Mouse (Mus musculus): Measurements from ENCODE around the gene Fmn2.

Gene Fmn2

GRCm38 (mm10) chr1:174659459-174660223 is 158.0 kb downstream of the Fmn2 start:
- no peak for DNase-seq (ENCODE audit: low spot score)

GRCm38 (mm10) chr1:174665116-174665515 is 163.5 kb downstream of the Fmn2 start:
- no peak for DNase-seq (ENCODE audit: low spot score)

DNA sequence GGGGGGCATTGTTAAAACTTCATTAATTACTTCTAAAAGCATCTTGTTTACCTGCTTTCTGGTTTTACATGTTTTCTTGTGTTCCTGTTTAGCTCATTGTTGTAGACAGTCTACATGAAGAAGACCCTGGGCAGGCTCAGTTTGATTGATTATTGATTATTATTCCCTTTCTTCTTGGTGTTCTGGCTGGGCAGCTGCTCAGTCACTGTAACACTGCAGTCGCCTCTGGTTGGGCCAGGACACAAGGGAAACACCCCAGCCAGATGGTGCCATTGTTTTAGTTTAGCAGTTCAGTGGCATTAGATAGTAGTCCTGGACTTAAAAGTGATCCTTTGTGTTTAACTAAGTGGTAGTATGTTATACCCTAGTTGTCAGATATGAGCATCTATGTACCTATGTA is 167.5 kb downstream of the Fmn2 start:
- DNase-seq (ENCODE audit: low spot score): no peak

GRCm38 (mm10) chr1:174670846-174671245 is 169.2 kb downstream of the Fmn2 start:
- DNase-seq (ENCODE audit: low spot score): no peak

DNA sequence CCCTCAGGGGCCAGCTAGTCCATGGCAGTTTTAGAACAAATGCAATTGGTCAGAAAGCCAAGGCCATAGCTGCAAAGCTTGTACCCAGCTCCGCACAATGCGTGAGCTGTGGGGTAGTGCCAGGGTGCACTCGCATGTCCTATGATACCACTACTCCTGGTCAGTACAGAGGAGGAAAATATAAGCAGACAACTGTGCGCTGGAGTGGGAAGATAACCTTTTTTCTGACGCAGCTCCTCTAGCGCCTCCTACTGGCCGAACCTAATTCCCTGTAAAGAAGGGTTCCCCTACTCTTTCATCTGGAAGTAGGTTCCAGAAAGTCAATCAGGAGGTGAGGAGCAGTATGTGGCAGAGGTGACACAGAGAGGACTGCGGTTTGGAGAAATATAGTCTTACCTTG is 173.0 kb downstream of the Fmn2 start:
- no peak for DNase-seq (ENCODE audit: low spot score)

DNA sequence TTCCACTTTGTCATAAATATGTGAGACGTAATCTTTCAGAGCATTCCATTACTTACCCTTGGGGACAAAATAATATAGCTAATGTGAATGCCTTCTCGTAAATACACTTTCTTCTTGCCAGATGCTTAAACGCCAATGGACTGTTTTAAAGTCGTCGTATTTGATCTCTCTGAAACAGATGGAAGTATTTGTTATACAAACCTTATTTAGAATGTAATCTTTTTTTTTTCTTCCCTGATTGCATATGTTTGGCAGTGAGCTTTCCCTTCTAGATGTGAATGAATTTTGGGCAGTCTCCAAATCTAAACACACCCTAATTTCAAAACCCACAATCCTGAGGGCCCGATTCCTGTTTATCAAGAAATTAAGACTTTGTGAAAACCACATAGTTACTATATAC is 173.7 kb downstream of the Fmn2 start:
- no peak for DNase-seq (ENCODE audit: low spot score)

GRCm38 (mm10) chr1:174676187-174676586 is 174.6 kb downstream of the Fmn2 start:
- DNase-seq (ENCODE audit: low spot score): no peak

DNA sequence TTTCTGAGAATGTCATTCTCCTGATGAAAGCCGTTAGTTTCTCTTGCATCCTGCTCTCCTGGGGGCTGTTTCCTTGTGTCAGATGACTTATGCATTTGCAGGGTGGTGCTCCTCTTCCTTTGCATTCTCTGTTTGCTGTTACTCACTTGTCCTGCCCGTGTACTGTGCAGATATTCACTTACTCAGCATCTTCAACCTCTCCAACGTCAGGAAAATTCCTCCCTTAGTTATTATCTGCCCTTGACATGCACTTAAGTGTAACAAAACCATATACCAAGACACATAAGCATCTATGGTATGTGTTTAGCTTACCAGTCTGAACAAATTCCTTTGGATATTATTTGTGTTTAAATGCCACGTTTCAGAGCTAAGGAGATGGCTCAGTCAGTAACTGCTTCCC is 175.6 kb downstream of the Fmn2 start:
- no peak for DNase-seq (ENCODE audit: low spot score)

DNA sequence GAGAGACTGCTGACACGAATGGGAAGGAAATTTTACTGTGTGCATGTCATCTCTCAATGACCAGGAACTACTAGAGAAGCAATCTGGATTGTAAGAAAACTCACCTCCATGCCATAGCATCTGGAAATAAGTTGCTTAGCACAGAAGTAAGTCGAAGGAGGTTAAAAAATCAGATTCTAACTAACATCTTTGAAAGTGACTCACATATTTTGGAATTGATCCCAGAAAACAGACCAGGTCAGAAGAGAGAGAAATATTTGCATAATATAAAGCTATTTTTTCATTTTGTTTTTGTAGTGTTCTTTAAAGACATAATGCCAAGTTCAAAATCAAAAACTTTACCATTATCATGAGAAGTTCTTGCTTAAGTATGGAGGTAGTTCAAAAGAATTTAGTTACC is 187.7 kb downstream of the Fmn2 start:
- no peak for DNase-seq (ENCODE audit: low spot score)

- no peak for DNase-seq (ENCODE audit: low spot score)
Observed at GRCm38 (mm10) chr1:174700871-174701270, 199.2 kb downstream of the Fmn2 start.

GRCm38 (mm10) chr1:174701835-174702234 is 200.2 kb downstream of the Fmn2 start:
- no peak for DNase-seq (ENCODE audit: low spot score)

- DNase-seq (ENCODE audit: low spot score): no peak
Observed at GRCm38 (mm10) chr1:174703909-174704308, 202.3 kb downstream of the Fmn2 start.

DNA sequence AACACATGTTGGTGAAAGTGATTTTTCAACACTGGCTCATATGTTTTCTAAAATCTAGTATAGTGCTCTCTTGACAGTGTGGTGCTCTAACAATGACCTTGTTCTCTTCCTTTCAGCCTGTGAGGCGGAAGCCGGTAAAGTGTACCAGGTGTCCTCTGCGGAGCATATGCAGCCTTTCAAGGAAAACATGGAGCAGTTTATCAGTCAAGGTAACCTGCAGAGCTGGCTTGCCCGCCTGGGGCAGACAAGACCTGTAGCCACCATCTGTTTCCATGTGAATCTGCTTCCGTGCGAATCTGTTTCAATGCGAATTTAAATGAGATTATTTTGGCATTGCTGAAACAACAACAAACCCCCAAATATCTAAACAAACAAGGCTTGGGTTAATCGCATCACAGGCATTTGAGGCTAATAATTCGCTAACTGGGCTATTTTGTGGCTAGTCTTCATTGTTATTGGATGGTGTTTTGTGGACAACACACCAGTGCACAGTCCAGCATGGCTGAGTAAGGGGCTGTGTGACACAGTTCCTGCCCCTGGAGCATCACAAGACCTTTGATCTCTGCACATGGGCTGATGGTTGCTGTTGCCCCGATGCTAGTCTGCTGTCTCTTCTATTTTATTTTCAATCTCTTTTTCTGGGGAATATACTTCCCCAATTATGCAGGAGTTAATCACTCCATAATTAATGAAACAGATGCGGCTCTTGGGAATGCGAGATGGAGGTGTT is 218.3 kb downstream of the Fmn2 start:
- no peak for DNase-seq (ENCODE audit: low spot score)

DNA sequence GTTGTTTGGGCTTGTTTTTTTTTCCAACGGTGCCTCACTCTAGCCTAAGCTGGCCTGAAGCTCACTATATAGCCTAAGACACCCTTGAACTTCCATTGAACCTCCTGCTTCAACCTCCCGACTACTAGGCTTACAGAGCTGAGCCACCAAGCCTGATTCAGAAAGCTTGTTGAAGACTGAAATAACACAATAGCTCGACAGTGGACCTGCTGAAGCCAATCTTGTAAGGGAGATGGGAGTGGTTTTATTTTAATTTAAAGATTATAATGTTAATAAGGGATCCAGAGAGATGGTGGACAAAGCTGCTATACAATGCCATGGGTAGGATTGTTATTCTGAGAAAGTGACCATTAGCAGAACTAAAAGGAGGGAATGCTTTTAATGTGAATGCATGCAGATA is 227.1 kb downstream of the Fmn2 start:
- DNase-seq (ENCODE audit: low spot score): no peak

DNA sequence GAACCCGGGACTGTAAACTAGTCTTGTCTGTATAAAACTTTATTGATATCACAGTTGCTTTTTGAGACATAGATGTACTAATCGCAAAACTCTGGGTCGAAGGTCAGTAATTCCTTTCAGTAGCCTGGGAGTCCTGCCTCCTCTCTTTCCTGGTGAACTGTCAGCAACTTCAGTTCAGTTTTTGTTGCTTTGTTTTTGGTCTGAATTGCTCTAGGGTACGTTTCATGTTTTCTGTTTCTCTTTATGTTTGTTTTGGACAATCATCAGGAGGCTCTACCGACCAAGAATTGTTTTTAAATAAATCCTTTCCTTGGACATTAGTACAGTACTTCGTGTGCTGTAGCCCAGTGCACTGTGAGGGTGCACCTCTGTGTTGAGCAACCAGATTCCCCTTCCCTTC is 231.1 kb downstream of the Fmn2 start:
- no peak for DNase-seq (ENCODE audit: low spot score)

GRCm38 (mm10) chr1:174738958-174739357 is 237.3 kb downstream of the Fmn2 start:
- DNase-seq (ENCODE audit: low spot score): no peak

- no peak for DNase-seq (ENCODE audit: low spot score)
Observed at GRCm38 (mm10) chr1:174742667-174743066, 241.0 kb downstream of the Fmn2 start.

DNA sequence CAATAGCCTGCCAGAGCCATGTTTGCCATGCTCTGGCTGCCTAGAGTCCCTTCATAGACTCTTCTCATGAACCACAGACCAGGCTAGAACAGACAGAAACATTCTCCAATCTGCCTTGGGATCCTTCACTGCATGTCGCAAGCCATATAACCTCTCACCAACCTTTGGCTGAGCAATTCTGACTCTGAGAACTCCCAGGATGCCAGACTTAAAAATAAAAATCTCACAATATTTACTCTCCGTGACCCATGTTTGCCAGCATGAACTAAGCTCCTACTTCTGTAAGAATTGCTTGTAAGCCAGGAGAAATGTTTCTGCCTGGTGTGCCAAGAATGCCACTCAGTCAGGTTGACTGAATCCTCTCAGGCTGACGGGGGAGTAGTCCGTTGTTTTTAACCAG is 246.9 kb downstream of the Fmn2 start:
- no peak for DNase-seq (ENCODE audit: low spot score)

GRCm38 (mm10) chr1:174750893-174751461 is 249.4 kb downstream of the Fmn2 start:
- no peak for DNase-seq (ENCODE audit: low spot score)

DNA sequence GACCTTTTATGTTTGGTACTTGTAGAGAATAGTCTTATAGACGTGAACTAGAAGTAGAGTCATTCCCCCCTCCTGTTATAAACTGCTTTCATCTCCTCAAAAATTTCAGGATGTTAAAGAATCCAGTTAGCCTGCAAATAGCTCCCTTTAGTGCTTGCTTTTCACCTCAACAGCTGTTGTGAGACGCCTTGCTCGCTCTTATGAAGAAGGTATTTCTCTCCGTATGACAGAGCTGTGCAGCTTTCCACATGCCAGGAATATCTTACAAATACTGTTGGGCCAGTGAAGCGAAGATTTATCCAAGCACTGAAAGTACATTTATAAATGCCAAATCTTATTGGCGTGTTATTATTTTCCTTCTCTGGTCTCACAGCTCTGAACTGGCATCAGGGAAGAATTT is 257.7 kb downstream of the Fmn2 start:
- DNase-seq (ENCODE audit: low spot score): no peak

DNA sequence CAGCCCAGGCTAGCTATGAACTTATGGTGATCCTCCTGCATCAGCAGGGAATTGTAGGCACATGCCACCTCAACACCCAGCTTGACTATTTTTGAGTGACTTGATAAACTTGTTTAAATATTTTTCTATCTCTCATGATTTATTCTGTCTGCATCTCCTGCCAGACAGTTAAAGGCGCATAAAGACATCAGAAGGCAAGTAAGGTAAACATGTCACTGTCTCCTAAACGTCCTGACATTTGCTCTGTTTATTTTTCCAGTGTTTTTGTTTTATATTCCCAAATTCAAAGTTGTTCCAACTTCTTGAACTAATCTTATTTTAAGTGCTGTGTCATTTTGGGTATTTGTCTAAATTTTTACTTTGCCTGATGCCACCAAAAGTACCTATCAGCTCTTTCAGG is 264.1 kb downstream of the Fmn2 start:
- no peak for DNase-seq (ENCODE audit: low spot score)

DNA sequence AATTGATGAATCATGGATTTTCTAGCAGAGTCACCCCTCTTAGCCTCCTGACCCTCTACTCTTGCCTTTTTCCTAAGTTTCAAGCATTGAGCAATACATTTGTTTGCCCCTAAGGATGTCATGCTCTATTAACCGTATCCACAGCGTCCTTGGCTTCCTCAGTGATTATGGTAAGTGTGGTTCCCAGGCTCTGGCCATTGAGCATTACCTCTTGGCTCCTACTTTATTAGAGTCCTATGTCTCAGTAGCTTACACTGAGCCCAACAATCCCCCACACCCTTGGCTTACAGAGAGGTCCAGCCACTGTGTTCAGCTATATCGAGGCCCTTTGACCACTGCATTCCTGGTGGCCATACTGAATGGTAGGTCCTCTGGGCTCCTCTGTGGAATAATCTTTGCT is 265.2 kb downstream of the Fmn2 start:
- no peak for DNase-seq (ENCODE audit: low spot score)

GRCm38 (mm10) chr1:174771871-174772281 is 270.3 kb downstream of the Fmn2 start:
- DNase-seq (ENCODE audit: low spot score): peak; percentile 1
